Mouse (Mus musculus) G1E (cell line): ENCODE measurements around the gene Arid3a.
"Not testable (repeated sequence)": the region's sequence is repeated elsewhere in the genome, so short reads cannot be mapped to it uniquely, and the experiment has no call there.

ENCODE experiments used
- CTCF ChIP-seq: IDR thresholded peaks from 2 replicates; pipeline ENCODE4 v1.5.1; 2012; ENCODE audit warnings: low read depth, low read length, inconsistent platforms, mixed read lengths
- GATA1 ChIP-seq: IDR thresholded peaks from 2 replicates; pipeline ENCODE4 v1.6.1; 2012; ENCODE audit warnings: borderline replicate concordance, low read length, inconsistent platforms, mixed read lengths
- POLR2AphosphoS5 ChIP-seq: IDR thresholded peaks from 2 replicates; pipeline ENCODE4 v1.6.1; 2012; ENCODE audit warnings: low read depth, low read length, inconsistent platforms; ENCODE audit not compliant: insufficient replicate concordance
- TAL1 ChIP-seq: conservative IDR thresholded peaks from 2 replicates; pipeline ENCODE4 v1.6.1; 2012; ENCODE audit warnings: low read depth, low read length, inconsistent platforms, mixed read lengths

GRCm38 (mm10) chr10:79959412-79959811 lies 32.6 kb downstream of the Arid3a start:
- TF ChIP-seq CTCF, GATA1, POLR2AphosphoS5, TAL1: not testable (repeated sequence)
